Mouse (Mus musculus): ENCODE results near the gene Myef2.

Gene Myef2

DNA sequence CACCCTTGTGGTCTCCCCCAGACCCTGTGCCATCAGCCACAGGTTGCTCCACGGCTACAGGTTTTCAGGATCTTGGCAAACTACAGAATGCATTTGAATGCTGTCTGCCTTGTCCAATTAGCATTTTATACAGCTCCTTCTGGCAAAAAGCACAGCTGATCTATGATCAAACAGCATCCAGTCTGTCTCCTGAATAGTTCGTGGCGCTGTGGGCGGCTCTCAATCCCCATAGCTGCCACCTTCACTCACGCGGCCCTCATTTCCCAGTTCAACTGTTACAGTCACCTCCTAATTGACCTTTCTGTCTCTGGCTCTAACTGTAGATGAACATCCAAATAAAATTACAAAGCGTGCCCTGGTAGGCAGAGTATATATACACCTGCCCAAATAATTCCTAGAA, 56.1 kb downstream of the Myef2 start:
- no peak for DNase-seq

DNA sequence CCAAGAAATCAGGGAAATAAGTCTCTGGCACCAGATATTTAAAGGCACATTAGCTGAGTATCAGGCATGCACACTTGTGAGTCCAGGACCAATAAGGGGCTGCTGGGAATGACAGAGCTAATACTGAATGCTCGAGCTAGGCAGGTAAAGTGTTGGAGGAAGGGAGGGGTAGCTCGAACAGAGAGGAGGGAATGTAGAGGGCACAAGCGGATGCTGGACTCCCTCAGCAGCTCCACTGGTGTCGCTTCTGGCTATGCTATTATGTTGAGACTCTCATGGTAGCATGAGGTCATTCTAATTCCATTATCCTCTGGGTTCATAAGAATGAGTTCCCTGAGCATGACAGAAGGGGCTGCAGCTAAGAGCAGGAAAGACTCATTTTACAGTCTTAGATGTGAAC, 60.5 kb downstream of the Myef2 start:
- DNase-seq: no peak

DNA sequence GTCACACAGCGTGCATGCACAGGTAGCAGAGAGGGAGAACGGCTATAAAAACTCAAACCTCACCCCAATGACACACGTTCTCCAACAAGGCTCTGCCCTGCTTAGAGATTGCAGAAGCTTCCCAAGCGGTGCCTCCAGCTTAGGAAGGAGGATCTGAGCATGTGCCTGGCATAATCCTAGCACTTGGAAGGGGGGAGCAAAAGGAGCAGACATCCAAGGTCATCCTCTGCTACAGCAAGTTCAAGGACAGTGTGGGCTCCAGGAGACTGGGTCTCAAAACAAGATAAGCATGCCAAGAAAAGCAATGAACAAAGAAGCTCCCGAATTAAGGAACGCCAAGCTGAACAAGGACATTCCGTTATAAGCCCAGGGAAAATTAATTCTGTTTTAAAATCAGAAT, 62.0 kb downstream of the Myef2 start:
- DNase-seq: no peak

DNA sequence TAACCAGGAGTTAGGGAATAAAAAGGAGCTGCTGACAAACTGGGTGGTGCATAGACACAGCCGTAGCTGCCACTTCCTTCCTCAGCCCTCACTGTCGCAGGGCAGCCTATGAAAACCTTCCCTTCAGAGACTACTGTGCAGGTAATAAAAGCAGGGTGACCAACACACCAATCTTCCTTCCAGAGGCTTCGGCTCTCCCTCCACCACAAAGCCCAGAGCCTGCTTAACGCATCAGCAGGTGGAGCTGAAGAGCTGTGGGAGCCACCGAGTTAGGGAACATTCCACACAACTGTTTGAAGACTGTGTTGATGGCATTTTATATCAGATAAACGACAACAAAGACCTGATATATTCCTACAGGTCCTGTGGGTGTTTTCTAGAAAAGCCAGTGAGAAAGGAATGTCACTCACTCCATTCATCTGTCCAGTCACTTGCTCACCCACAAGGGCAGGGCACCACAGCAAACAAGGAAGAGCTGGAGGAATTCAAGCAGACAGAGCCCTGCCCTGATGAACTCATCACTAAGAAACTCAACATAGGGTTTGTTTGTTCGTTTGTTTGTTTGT, 66.1 kb downstream of the Myef2 start:
- no peak for DNase-seq

DNA sequence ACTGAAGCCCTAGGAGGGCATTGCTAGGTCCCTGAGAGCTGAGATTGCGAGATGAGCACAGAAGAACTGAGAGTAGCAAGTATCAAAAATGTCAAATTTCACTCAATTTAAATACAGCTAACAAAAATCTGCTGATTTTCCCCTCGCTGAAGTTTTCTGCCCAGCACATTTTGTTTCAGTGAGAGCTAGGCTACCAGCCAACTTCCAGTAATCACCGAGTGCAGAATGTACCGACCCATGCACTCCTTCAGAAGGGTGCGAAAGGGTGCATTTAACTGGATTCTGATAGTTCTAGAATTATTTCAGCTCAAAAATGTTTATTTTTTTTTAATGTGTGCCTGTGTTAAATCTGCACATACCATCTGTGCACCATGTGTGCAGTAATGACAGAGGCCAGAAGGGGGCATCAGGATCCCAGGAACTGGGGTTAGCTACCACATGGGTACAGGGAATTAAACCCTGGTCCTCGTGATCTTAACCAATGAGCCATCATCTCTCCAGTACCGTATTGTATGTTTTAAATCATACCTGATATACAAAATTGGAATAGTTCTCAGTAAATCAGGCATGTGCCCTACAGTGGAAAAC, 68.1 kb downstream of the Myef2 start:
- no peak for DNase-seq
